In the genomic region with DNA sequence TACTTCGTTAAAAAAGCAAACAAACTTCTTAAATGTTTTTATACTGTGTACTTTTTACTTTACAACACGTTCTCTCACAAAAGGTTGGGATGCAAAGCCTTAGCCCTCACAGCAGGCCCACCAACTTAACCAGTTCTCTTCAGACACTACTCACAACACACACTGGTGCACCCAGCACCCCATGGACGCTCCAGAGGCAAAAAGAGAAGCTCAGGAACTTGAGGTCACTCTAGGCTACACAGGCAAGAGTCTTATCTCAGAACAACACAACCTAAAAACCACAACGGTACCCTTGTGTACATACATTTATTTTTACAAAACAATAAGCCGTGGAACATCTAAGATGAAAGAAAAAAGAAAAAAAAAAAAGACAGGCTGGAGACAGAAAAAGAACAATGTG, we compare ENCODE assay signal across 9 mouse cellular contexts. TPM values are rescaled to one million over a fixed set of nuclear protein-coding genes. Genes with fewer than 3 reads are reported as not detected.
DNase-seq lines count a peak whose midpoint lies in the region; ATAC-seq and TF ChIP-seq lines count a peak whose summit lies in the region.
"Had no signal": no experiment of that assay in that cellular context is flagged by ENCODE, and none has a peak within 500 bp of the region (broad histone marks: within the 10 kb centered on the region; RNA-seq: fewer than 3 reads in every experiment).

No protein-coding gene starts in this region.

- peak overlapping the region; percentile 86 for H3K4me3 ChIP-seq in heart, embryonic 10.5 days
- peak overlapping the region; percentile 95 for H3K4me3 ChIP-seq in G1E (ENCODE audit: low read depth, low read length)
- H3K4me3 ChIP-seq in hindbrain, embryonic 11.5 days (ENCODE audit: low read depth, low read length) = peak overlapping the region; percentile 97
- H3K4me3 ChIP-seq in midbrain, embryonic 10.5 days = peak overlapping the region; percentile 94

- H3K27me3 ChIP-seq in heart, embryonic 10.5 days (ENCODE audit: insufficient read depth, poor library complexity, severe bottlenecking) = no peaks in the 10 kb centered on the region
- H3K27me3 ChIP-seq in G1E (ENCODE audit: insufficient read depth, low read length) = no peaks in the 10 kb centered on the region
- no peaks in the 10 kb centered on the region for H3K27me3 ChIP-seq in hindbrain, embryonic 11.5 days (ENCODE audit: control insufficient read depth, insufficient read depth, low read length)
- H3K27me3 ChIP-seq in midbrain, embryonic 10.5 days (ENCODE audit: low read depth, poor library complexity, severe bottlenecking) = no peaks in the 10 kb centered on the region

- peak; percentile 47 for ATAC-seq in G1E (ENCODE audit: extremely low read depth, insufficient number of reproducible peaks, low FRiP score, poor library complexity, severe bottlenecking)
- ATAC-seq in hindbrain, embryonic 11.5 days (ENCODE audit: low FRiP score) = no peak

- H3K9me3 ChIP-seq in heart, embryonic 10.5 days = no peaks in the 10 kb centered on the region
- H3K9me3 ChIP-seq in G1E (replicated peaks) = no peaks in the 10 kb centered on the region
- no peaks in the 10 kb centered on the region for H3K9me3 ChIP-seq in hindbrain, embryonic 11.5 days (ENCODE audit: control insufficient read depth, low read length)
- H3K9me3 ChIP-seq in midbrain, embryonic 10.5 days (replicated peaks) = no peaks in the 10 kb centered on the region

- 0 out of 2 replicates have a peak overlapping the region, but pooled peaks have one; percentile 98 for H3K27ac ChIP-seq in heart, embryonic 10.5 days
- no peak overlapping the region; the same call in 1 of the 2 replicates for H3K27ac ChIP-seq in hindbrain, embryonic 11.5 days (ENCODE audit: low read depth, low read length)
- H3K27ac ChIP-seq in midbrain, embryonic 10.5 days (replicated peaks) = peak overlapping the region; percentile 97

- peaks cover 8% of the 10 kb centered on the region; the same call in 1 of the 2 replicates for H3K36me3 ChIP-seq in heart, embryonic 10.5 days
- peaks cover 43% of the 10 kb centered on the region for H3K36me3 ChIP-seq in G1E (replicated peaks)
- no peaks in the 10 kb centered on the region for H3K36me3 ChIP-seq in hindbrain, embryonic 11.5 days (ENCODE audit: control insufficient read depth, insufficient read depth, low read length)
- peaks cover 15% of the 10 kb centered on the region; the same call in 1 of the 2 replicates for H3K36me3 ChIP-seq in midbrain, embryonic 10.5 days

- H3K9ac ChIP-seq in hindbrain, embryonic 11.5 days (ENCODE audit: low read depth, low read length) = peak overlapping the region; percentile 95

- TF ChIP-seq CTCF in G1E (IDR thresholded peaks at IDR 0.05; ENCODE audit: low read depth, low read length) = no peak

- no peak for DNase-seq in heart, embryonic 10.5 days (ENCODE audit: low spot score)
- no peak for DNase-seq in heart, adult 8-10 months (ENCODE audit: low spot score)
- peak; percentile 58 for DNase-seq in G1E (ENCODE audit: low spot score)
- DNase-seq in hindbrain, embryonic 11.5 days (ENCODE audit: low spot score) = no peak
- DNase-seq in midbrain, embryonic 10.5 days (ENCODE audit: low spot score) = no peak
- no peak for DNase-seq in ovary, postnatal 14 days (ENCODE audit: low spot score)
- DNase-seq in right cerebral cortex, adult 18-20 months = no peak
- DNase-seq in kidney, postnatal 25 days = no peak

- WGBS in heart, embryonic 10.5 days = 8% methylated on average over 5 of the region's 5 CpGs
- WGBS in hindbrain, embryonic 11.5 days = 5% methylated on average over 5 of the region's 5 CpGs
- WGBS in midbrain, embryonic 10.5 days = 6% methylated on average over 5 of the region's 5 CpGs

- peaks cover 27% of the 10 kb centered on the region for H3K4me1 ChIP-seq in heart, embryonic 10.5 days
- H3K4me1 ChIP-seq in G1E (ENCODE audit: insufficient read depth, low read depth, low read length) = peaks cover 55% of the 10 kb centered on the region
- H3K4me1 ChIP-seq in hindbrain, embryonic 11.5 days (replicated peaks; ENCODE audit: control insufficient read depth, insufficient read depth, low read length) = peaks cover 8% of the 10 kb centered on the region
- peaks cover 46% of the 10 kb centered on the region for H3K4me1 ChIP-seq in midbrain, embryonic 10.5 days

- H3K4me2 ChIP-seq in hindbrain, embryonic 11.5 days (replicated peaks; ENCODE audit: low read depth, low read length) = peak overlapping the region; percentile 55

RNA-seq across cellular contexts. Expression of gene Mzt1, which starts 1.2 kb away (rescaled TPM):
- 92.2 and 95.7 TPM in 2 replicates for polyA plus RNA-seq in heart, embryonic 10.5 days (2016; fragmentation: Nextera tagmentation; extraction: Ambion mirVana)
- 10 to 100 TPM; 39.2 to 45.9 (median 42.5) TPM for total RNA-seq in heart, adult 8-10 months (2022)
- total RNA-seq in G1E (2014; fragmentation: Nextera tagmentation) = 304 and 345 TPM in 2 replicates
- 156 and 181 TPM in 2 replicates for total RNA-seq in G1E (2017)
- 46.4 and 48.8 TPM in 2 replicates for polyA plus RNA-seq in G1E (2012)
- polyA plus RNA-seq in hindbrain, embryonic 11.5 days (2014; fragmentation: Nextera tagmentation; extraction: Ambion mirVana) = 121 and 129 TPM in 2 replicates
- 107 and 108 TPM in 2 replicates for polyA plus RNA-seq in midbrain, embryonic 10.5 days (2016; fragmentation: Nextera tagmentation; extraction: Ambion mirVana)

RNA-seq across cellular contexts. Expression of gene Bora, which starts 1.3 kb away (rescaled TPM):
- polyA plus RNA-seq in heart, embryonic 10.5 days (2016; fragmentation: Nextera tagmentation; extraction: Ambion mirVana) = 58.1 and 65.2 TPM in 2 replicates
- total RNA-seq in heart, adult 8-10 months (2022) = 1 to 10 TPM in 1 of 4 experiments, under 1 TPM in 3; 0.46 to 1.2 (median 0.69) TPM
- total RNA-seq in G1E (2014; fragmentation: Nextera tagmentation) = 164 and 189 TPM in 2 replicates
- total RNA-seq in G1E (2017) = 90.2 and 97.6 TPM in 2 replicates
- 16.5 and 27.0 TPM in 2 replicates for polyA plus RNA-seq in G1E (2012)
- 58.8 and 71.3 TPM in 2 replicates for polyA plus RNA-seq in hindbrain, embryonic 11.5 days (2014; fragmentation: Nextera tagmentation; extraction: Ambion mirVana)
- 82.8 and 87.7 TPM in 2 replicates for polyA plus RNA-seq in midbrain, embryonic 10.5 days (2016; fragmentation: Nextera tagmentation; extraction: Ambion mirVana)

RNA-seq across cellular contexts. Expression of gene Rpl36a-ps1, which starts 50.6 kb away (rescaled TPM):
- polyA plus RNA-seq in heart, embryonic 10.5 days (2016; fragmentation: Nextera tagmentation; extraction: Ambion mirVana) = 0.46 and 1.5 TPM in 2 replicates
- total RNA-seq in heart, adult 8-10 months (2022) = 1 to 10 TPM in 3 of 4 experiments, not detected in 1; 1.6 to 2.4 (median 2.2) TPM
- total RNA-seq in G1E (2014; fragmentation: Nextera tagmentation) = 3.0 TPM in 1 of 2 replicates, not detected in the other
- 27.6 and 29.2 TPM in 2 replicates for total RNA-seq in G1E (2017)
- polyA plus RNA-seq in G1E (2012) = 0.92 and 1.4 TPM in 2 replicates
- polyA plus RNA-seq in hindbrain, embryonic 11.5 days (2014; fragmentation: Nextera tagmentation; extraction: Ambion mirVana) = 0.64 and 1.2 TPM in 2 replicates
- polyA plus RNA-seq in midbrain, embryonic 10.5 days (2016; fragmentation: Nextera tagmentation; extraction: Ambion mirVana) = 0.44 TPM in 1 of 2 replicates, not detected in the other
- polyA plus RNA-seq: liver, adult 2 months had no signal

RNA-seq across cellular contexts. Expression of gene Pibf1, which starts 54.5 kb away (rescaled TPM):
- 16.4 and 18.5 TPM in 2 replicates for polyA plus RNA-seq in heart, embryonic 10.5 days (2016; fragmentation: Nextera tagmentation; extraction: Ambion mirVana)
- total RNA-seq in heart, adult 8-10 months (2022) = 1 to 10 TPM; 6.2 to 7.8 (median 7.3) TPM
- total RNA-seq in G1E (2014; fragmentation: Nextera tagmentation) (53.2 and 58.1 TPM in 2 replicates), G1E (2017) (52.8 and 67.9 TPM in 2 replicates)
- polyA plus RNA-seq in G1E (2012) = 0.95 and 1.4 TPM in 2 replicates
- 23.6 and 26.3 TPM in 2 replicates for polyA plus RNA-seq in hindbrain, embryonic 11.5 days (2014; fragmentation: Nextera tagmentation; extraction: Ambion mirVana)
- 19.9 and 22.6 TPM in 2 replicates for polyA plus RNA-seq in midbrain, embryonic 10.5 days (2016; fragmentation: Nextera tagmentation; extraction: Ambion mirVana)

RNA-seq across cellular contexts. Expression of gene Dis3, which starts 54.9 kb away (rescaled TPM):
- polyA plus RNA-seq in heart, embryonic 10.5 days (2016; fragmentation: Nextera tagmentation; extraction: Ambion mirVana) = 29.1 and 37.2 TPM in 2 replicates
- total RNA-seq in heart, adult 8-10 months (2022) = 10 to 100 TPM in 1 of 4 experiments, 1 to 10 TPM in 3; 8.7 to 11.0 (median 9.6) TPM
- 105 and 113 TPM in 2 replicates for total RNA-seq in G1E (2014; fragmentation: Nextera tagmentation)
- 70.1 and 80.3 TPM in 2 replicates for total RNA-seq in G1E (2017)
- 26.4 and 36.2 TPM in 2 replicates for polyA plus RNA-seq in G1E (2012)
- 40.1 and 43.8 TPM in 2 replicates for polyA plus RNA-seq in hindbrain, embryonic 11.5 days (2014; fragmentation: Nextera tagmentation; extraction: Ambion mirVana)
- polyA plus RNA-seq in midbrain, embryonic 10.5 days (2016; fragmentation: Nextera tagmentation; extraction: Ambion mirVana) = 37.1 and 37.8 TPM in 2 replicates
